Mouse (Mus musculus): ENCODE data around the gene Upk3a. TPM values are rescaled to one million over a fixed set of nuclear protein-coding genes. Genes with fewer than 3 reads are reported as not detected.

Upk3a gene
- 6.8 and 8.6 TPM in 2 replicates for polyA plus RNA-seq (2015; fragmentation: Nextera tagmentation; extraction: Ambion mirVana)

DNA sequence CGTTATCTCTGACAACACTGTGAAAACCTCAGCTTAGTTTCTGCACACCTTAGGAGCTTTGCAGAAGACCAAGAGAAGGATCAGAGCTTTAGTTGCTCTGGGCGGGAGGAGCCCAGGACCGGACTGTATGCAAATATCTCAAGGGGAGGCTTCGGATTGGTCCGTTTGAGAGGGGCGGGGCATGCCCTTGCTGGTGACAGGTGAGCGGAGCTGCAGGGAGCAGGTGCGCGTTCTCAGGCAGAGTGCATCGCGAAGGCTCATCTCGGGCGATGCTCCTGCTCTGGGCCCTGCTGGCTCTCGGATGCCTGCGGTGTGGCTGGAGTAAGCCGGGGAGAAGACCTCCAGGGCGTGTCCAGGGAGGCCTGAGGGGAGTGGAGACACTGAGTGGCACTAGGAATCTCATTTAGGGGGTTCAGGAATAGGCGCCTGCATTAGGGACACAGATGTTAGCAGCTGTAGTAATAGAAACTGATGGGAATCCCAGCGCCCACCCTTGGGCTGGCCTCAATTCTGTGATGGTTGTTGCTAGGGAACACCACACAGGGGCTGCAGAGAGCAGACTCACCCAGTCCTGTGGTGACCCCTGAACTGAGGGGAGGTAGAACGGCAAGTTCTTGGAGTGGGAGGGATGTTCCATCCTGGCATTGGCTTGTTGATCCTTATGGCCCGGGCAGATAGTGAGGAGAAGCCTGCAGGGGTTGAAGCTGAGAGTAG lies at the start of gene Upk3a:
Gene Upk3a (plus strand): TSS at position 191 of the 714 bp plus-strand sequence.
- WGBS: 7% methylated on average over 21 of the region's 21 CpGs
- Histone ChIP-seq H3K4me2 (peak within 1 kb of the TSS; percentile 21; the same call in 1 of the 2 replicates), H3K9ac (no peak within 1 kb of the TSS), H3K36me3 (no peaks in the 10 kb centered on the region), H3K4me3 (replicated peaks) (no peak within 1 kb of the TSS), H3K27ac (no peak within 1 kb of the TSS), H3K4me1 (peaks cover 16% of the 10 kb centered on the region), H3K9me3 (no peaks in the 10 kb centered on the region), H3K27me3 (replicated peaks) (no peaks in the 10 kb centered on the region)
- ATAC-seq (ENCODE audit: insufficient read depth, low FRiP score, low read depth): peak; percentile 59; the same call in 1 of the 2 replicates

DNA sequence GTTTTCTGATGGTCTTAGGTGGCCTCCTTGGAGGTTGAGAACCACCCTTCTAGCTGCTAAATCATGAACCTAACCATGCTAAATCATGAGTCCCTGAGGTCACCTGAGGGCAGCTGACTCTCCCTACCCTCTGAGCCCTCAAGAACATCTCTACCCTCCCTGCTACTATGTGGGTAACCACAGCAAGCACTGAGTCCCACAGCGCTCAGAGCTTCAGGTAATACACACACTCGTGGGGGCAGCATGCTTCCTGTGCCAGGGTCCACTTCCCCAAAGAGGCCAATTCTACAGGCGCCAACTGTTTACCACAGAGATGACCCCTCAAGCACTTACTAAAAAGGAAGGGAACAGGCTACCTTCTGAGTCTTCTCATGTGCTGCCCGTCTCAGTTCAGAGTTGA lies 48.4 kb upstream of the Upk3a start:
- Histone ChIP-seq H3K9ac (no peak overlapping the region), H3K27me3 (replicated peaks) (no peaks in the 10 kb centered on the region), H3K27ac (no peak overlapping the region), H3K36me3 (no peaks in the 10 kb centered on the region), H3K4me2 (no peak overlapping the region), H3K9me3 (no peaks in the 10 kb centered on the region), H3K4me3 (replicated peaks) (no peak overlapping the region), H3K4me1 (0 out of 2 replicates have a peak, but pooled peaks cover 2% of the 10 kb centered on the region)
- no peak for ATAC-seq (ENCODE audit: insufficient read depth, low FRiP score, low read depth)
- WGBS: 81% methylated on average over 4 of the region's 4 CpGs

DNA sequence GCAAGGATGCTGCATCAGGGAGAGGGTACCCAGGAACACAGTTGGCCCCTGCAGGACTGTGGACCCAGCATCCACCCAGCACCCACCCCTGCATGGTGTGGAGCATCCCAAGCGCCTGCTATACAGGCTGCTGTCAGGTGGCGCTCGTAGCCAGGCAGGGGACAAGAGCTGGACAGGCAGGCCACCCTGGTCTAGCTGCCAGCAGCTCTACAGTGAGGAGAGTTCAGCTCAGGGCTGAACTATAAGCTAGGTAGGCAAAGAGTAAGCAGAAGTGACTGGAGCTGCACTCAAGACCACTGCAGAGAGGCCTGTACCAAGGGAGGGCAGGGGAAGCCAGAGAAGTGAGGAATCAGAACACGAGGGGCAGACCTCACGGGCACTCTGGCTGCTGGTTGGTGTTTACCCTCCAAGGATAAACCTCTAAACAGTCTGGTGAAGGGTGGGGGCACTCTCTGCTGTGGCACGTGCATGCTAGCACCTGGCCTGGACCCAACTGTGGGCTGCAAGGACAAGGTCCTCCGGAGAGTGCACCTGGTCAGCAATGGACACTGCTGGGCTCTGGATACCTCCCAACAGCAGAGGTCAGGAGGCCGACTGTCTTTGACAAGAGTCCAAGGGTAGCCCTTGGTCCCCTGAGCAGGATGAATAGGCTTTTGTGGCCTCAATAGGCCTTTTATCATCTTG lies 43.9 kb upstream of the Upk3a start:
- Histone ChIP-seq H3K27me3 (replicated peaks) (no peaks in the 10 kb centered on the region), H3K4me1 (0 out of 2 replicates have a peak, but pooled peaks cover 9% of the 10 kb centered on the region), H3K4me3 (replicated peaks) (no peak overlapping the region), H3K36me3 (no peaks in the 10 kb centered on the region), H3K27ac (no peak overlapping the region), H3K4me2 (no peak overlapping the region), H3K9me3 (no peaks in the 10 kb centered on the region), H3K9ac (no peak overlapping the region)
- 70% methylated on average over 8 of the region's 8 CpGs for WGBS
- ATAC-seq (ENCODE audit: insufficient read depth, low FRiP score, low read depth): no peak

DNA sequence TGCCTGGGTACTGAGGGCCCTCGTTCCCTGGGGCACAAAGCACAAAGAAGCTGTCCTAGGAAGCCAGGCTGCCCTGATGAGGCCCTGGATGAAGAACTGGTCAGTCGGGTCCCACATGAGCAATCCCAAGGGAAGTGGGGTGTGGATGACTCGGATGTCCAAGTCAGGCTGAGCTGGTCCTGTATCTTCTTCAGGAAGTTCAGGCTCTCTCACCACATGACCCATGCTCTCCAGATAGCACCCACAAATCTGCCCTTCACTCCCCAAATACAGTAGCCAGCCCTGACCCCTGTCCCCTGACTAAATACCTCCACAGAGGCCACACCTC lies 43.4 kb upstream of the Upk3a start:
- Histone ChIP-seq H3K27me3 (replicated peaks) (no peaks in the 10 kb centered on the region), H3K9me3 (no peaks in the 10 kb centered on the region), H3K27ac (no peak overlapping the region), H3K4me1 (0 out of 2 replicates have a peak, but pooled peaks cover 9% of the 10 kb centered on the region), H3K9ac (no peak overlapping the region), H3K4me3 (replicated peaks) (no peak overlapping the region), H3K4me2 (no peak overlapping the region), H3K36me3 (no peaks in the 10 kb centered on the region)
- no peak for ATAC-seq (ENCODE audit: insufficient read depth, low FRiP score, low read depth)
- WGBS: 70% methylated on average over 3 of the region's 3 CpGs

DNA sequence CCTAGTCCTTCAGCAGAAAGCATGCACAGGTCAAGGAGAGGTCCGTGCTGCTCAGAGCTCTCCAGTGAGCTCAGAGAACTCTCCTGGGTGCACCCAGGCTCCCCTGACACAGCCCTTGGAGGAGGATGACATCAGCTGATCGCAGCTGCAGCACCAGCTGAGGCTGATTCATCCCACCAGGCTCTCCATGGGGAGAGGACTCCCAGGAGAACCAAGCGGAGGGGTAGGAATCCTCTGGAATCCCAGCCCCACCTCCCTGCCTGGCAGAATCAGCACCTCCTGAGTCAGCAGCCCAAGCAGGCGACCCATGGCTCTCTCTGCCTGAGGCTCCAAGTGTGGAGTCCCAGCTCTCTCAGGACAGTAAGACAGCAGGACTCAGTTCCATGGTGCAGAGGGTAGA lies 41.2 kb upstream of the Upk3a start:
- ATAC-seq (ENCODE audit: insufficient read depth, low FRiP score, low read depth): no peak
- WGBS: 22% methylated on average over 4 of the region's 4 CpGs
- H3K27ac ChIP-seq: no peak overlapping the region

DNA sequence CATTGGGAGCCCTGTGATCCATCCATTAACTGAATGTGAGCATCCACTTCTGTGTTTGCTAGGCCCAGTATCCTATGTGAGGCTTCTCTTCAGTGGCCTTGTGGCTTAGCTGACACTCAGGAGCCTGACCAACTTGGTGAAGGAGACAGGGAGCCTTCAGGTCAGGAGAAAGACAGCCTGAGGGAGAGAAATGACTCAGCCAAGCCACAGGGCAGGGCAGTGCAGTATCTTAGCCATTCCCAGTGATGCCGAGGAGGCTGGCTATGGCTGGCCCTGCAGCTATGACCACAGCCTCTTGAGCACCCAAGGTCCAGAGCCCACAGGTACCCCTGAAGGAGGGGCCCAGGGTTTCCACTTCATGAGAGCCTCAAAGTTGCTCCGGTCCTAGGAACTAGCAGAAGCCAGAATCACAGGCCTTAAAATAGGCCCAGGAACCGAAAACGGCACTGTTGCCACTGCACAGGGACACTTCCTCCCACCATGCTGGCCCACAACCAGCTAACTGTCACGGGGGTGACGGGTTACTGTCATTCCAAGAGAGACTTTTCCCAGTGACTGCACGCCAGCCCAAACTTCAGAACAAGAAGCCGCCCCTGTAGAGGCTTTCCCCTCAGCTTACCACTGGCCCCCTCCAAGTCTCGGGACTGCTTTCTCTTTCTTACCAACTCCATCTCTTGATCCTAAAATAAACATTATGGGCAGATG lies 35.2 kb upstream of the Upk3a start:
- Histone ChIP-seq H3K9me3 (no peaks in the 10 kb centered on the region), H3K36me3 (no peaks in the 10 kb centered on the region), H3K9ac (no peak overlapping the region), H3K27me3 (replicated peaks) (no peaks in the 10 kb centered on the region), H3K4me1 (peaks cover 12% of the 10 kb centered on the region), H3K27ac (no peak overlapping the region), H3K4me2 (no peak overlapping the region), H3K4me3 (replicated peaks) (no peak overlapping the region)
- ATAC-seq (ENCODE audit: insufficient read depth, low FRiP score, low read depth): no peak
- 66% methylated on average over 9 of the region's 9 CpGs for WGBS

More for the DNA sequence above, 41.2 kb upstream of the Upk3a start:
- no peaks in the 10 kb centered on the region for H3K9me3 ChIP-seq
- H3K36me3 ChIP-seq: no peaks in the 10 kb centered on the region
- no peak overlapping the region for H3K9ac ChIP-seq
- no peaks in the 10 kb centered on the region for H3K27me3 ChIP-seq (replicated peaks)
- H3K4me2 ChIP-seq: no peak overlapping the region
- H3K4me1 ChIP-seq: 0 out of 2 replicates have a peak, but pooled peaks cover 9% of the 10 kb centered on the region
- H3K4me3 ChIP-seq (replicated peaks): no peak overlapping the region

DNA sequence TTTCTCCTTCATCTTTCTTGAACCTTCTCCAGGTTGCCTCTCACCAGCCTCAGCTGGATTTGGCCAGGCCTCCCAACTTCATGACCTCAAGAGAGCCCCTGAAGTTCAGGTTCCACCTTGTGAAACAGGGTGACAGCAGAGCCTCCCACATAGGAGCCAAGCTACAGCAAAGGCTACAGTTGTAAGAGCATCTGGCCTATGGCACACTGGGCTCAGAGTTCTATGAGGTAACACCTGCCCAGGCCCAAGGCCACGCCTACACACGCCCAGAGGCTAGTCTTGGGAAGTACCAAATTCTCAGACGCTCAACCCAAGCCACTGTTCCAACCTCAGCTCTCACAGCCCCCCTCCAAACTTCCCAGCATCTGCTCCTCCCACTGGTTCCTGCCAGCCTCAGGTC lies 34.1 kb upstream of the Upk3a start:
- H3K36me3 ChIP-seq: no peaks in the 10 kb centered on the region
- no peak overlapping the region for H3K4me3 ChIP-seq (replicated peaks)
- no peak overlapping the region for H3K9ac ChIP-seq
- H3K9me3 ChIP-seq: no peaks in the 10 kb centered on the region
- 65% methylated on average over 3 of the region's 3 CpGs for WGBS
- ATAC-seq (ENCODE audit: insufficient read depth, low FRiP score, low read depth): no peak
- no peak overlapping the region for H3K4me2 ChIP-seq
- H3K4me1 ChIP-seq: peaks cover 18% of the 10 kb centered on the region
- no peaks in the 10 kb centered on the region for H3K27me3 ChIP-seq (replicated peaks)
- H3K27ac ChIP-seq: no peak overlapping the region

DNA sequence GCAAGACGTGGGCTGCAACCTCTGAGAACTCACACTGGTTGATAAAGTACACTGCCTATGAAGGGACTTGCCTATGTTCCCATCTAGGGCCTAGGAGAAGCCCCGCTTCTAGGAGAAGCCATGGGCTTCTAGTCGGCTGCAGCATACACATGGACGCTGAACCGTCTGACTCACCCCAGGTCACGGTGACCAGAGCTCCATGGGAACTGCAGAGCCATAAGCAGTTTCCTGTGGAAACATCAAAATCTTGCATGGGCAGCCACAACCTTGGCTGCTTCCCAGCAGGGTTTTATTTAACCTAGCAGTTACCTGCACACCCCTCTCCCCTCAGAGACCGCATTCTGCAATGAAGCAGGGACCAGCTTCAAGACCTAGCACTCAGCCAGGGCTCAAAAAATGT lies 33.2 kb upstream of the Upk3a start:
- no peak overlapping the region for H3K27ac ChIP-seq
- H3K4me2 ChIP-seq: no peak overlapping the region
- no peaks in the 10 kb centered on the region for H3K36me3 ChIP-seq
- no peaks in the 10 kb centered on the region for H3K9me3 ChIP-seq
- ATAC-seq (ENCODE audit: insufficient read depth, low FRiP score, low read depth): no peak
- no peak overlapping the region for H3K4me3 ChIP-seq (replicated peaks)
- H3K4me1 ChIP-seq: peaks cover 22% of the 10 kb centered on the region
- H3K9ac ChIP-seq: no peak overlapping the region
- 83% methylated on average over 7 of the region's 7 CpGs for WGBS
- H3K27me3 ChIP-seq (replicated peaks): no peaks in the 10 kb centered on the region

DNA sequence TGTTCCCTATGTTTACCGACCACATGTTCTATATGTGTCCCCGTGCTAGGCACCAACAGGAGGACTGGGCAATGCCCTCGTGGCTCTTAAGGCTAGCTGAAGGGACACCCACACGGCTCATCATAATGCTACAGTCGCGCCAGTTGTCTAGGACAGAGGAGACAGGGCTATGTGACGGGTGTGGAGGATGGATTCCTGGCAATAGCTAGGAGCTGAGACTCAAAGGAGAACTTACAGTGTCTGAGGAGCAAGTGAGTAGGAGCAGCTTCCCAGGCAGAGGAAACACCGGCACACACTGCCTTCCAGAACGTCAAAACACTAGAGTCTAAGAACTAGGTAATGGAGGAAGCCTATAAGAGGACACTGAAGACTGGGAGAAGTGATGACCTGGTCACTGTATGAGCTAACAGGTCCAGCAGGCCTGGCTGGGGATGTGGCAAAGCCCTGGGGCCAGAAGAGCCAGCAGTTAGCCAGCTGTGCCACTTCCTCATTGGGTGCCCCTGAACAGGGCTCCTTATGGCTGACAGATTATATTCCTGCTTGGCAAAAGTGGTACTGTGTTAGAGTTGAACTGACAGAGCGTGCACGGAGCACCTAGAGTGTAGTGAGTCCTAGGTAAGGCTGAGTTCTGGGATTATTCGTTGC lies 31.3 kb upstream of the Upk3a start:
- Histone ChIP-seq H3K36me3 (no peaks in the 10 kb centered on the region), H3K9me3 (no peaks in the 10 kb centered on the region), H3K27me3 (replicated peaks) (no peaks in the 10 kb centered on the region), H3K4me3 (replicated peaks) (no peak overlapping the region), H3K27ac (no peak overlapping the region), H3K4me2 (0 out of 2 replicates have a peak overlapping the region, but pooled peaks have one; percentile 1), H3K9ac (no peak overlapping the region), H3K4me1 (peaks cover 22% of the 10 kb centered on the region)
- WGBS: 87% methylated on average over 12 of the region's 12 CpGs
- no peak for ATAC-seq (ENCODE audit: insufficient read depth, low FRiP score, low read depth)

DNA sequence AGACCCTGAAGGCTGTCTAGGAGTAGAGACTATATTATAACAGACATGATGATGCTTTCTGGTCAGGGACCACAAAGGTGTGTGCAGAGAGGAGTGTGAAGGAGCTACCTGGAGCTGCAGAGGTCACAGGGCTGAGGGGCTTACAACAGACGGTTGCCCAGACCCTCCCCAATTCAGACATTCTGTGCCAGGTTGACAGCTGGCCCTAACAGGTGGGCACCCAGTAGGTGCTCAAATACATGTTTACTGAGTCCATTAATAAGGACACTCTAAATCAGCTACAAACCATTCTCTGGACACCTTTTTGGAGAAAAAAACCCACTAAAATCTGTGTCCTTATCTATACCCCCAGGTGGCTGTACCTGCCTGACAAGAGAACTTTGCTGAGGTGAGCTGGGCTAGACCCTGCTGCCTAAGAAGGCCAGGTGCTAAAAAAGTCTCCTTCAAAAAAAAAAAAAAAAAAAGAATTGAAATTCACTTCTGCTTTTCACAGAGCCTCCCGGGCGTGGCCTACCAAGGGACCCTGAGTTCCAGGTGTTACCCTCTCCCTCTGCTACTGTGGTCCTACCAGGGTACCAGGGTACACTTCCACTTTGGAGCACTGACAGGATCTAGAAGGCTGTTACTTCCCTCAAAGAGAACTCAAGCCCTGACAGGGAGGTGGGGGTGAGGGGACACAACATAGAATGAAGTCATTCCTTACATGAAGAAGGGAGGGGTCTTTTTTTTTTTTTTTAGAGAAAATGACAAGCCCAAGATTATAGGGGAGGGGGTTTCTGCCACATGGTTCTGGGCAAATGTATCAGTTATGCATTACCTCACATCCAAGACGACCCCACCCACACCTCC lies 30.5 kb upstream of the Upk3a start:
- Histone ChIP-seq H3K4me2 (peak overlapping the region; percentile 88), H3K9ac (no peak overlapping the region), H3K4me3 (replicated peaks) (peak overlapping the region; percentile 78), H3K36me3 (no peaks in the 10 kb centered on the region), H3K4me1 (peaks cover 22% of the 10 kb centered on the region), H3K27me3 (replicated peaks) (no peaks in the 10 kb centered on the region), H3K27ac (no peak overlapping the region), H3K9me3 (no peaks in the 10 kb centered on the region)
- WGBS: 66% methylated on average over 4 of the region's 4 CpGs
- no peak for ATAC-seq (ENCODE audit: insufficient read depth, low FRiP score, low read depth)

All from stomach, embryonic 15.5 days (tissue).